Mouse (Mus musculus): ENCODE data around the gene Ptges3l. TPM values are rescaled to one million over a fixed set of nuclear protein-coding genes. Genes with fewer than 3 reads are reported as not detected.

Ptges3l gene
- polyA plus RNA-seq, 1 experiment, result not detected

DNA sequence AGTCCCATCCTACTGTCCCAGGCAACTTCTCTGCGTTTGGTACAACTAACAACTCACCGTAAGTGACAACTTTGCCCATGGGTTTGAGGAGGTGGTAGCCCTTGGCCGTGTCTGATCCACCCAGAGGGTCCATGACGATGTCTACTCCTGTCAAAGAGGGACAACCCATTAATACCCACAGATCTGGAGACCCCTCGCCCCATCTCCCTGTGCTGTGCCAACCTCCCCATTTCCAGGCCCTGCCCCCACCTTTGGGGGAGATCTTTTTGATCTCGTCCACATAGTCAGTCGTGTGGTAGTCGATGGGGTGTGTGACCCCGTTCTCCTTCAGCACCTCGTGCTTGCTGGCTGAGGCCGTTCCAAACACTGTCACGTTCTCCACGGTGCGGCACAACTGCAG lies 37.0 kb upstream of the Ptges3l start:
- Histone ChIP-seq H3K27ac (ENCODE audit: control insufficient read depth, insufficient read depth, low read depth, low read length, poor library complexity) (no peak overlapping the region), H3K4me3 (replicated peaks; ENCODE audit: control insufficient read depth, low read depth, low read length) (no peak overlapping the region), H3K4me1 (ENCODE audit: control insufficient read depth, insufficient read depth, low read length) (peaks cover 4% of the 10 kb centered on the region)
- WGBS, result 86% methylated on average over 14 of the region's 14 CpGs
- TF ChIP-seq POLR2A (IDR thresholded peaks at IDR 0.05; ENCODE audit: borderline replicate concordance, control insufficient read depth, low read depth, low read length) (0 out of 2 replicates have a peak, but pooled peaks have one; percentile 3), CTCF (IDR thresholded peaks at IDR 0.05; ENCODE audit: control insufficient read depth, insufficient read depth, low read length) (no peak)

DNA sequence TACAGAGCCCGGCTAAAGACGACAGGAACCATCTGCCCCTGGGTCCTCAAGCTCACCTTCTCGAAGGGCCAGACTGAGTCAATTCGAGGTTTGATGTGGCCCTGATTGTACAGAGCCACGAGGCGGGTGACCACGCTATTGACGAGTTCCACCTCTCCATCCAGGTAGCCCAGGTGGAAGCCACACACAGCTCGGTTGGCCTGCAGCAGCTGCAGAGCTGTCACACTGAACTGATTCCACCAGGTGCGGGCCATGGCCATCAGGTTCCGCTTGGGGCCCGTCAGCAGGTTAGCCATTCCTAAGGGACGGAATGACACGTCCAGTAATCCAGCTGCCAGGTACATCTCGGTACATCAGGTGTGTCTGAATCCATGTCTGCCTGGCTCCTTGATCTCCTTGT lies 35.2 kb upstream of the Ptges3l start:
- Histone ChIP-seq H3K27ac (ENCODE audit: control insufficient read depth, insufficient read depth, low read depth, low read length, poor library complexity) (no peak overlapping the region), H3K4me1 (ENCODE audit: control insufficient read depth, insufficient read depth, low read length) (peaks cover 1% of the 10 kb centered on the region; the same call in 1 of the 2 replicates), H3K4me3 (replicated peaks; ENCODE audit: control insufficient read depth, low read depth, low read length) (no peak overlapping the region)
- no peak for TF ChIP-seq POLR2A (IDR thresholded peaks at IDR 0.05; ENCODE audit: borderline replicate concordance, control insufficient read depth, low read depth, low read length)
- no peak for TF ChIP-seq CTCF (IDR thresholded peaks at IDR 0.05; ENCODE audit: control insufficient read depth, insufficient read depth, low read length)
- 87% methylated on average over 15 of the region's 15 CpGs for WGBS

DNA sequence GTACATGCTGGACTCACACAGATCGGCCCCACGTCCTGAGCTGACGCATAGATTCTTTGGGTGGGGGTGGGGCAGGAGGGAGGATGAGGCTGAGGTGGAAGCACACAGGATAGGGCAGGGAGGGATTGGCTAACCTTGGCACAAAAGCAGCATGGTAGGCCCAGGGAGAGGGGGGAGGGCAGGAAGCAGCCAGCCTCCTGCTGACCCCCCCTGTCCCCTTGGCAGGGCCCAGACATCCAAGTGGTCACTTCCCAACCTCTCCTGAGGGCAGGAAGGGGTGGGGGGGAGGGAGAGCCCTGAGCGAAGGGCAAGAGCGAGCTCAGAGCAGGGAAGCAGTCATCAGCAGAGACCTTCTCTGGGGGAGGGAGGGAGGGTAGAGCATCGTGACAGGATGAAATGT lies 34.6 kb upstream of the Ptges3l start:
- Histone ChIP-seq H3K27ac (ENCODE audit: control insufficient read depth, insufficient read depth, low read depth, low read length, poor library complexity) (no peak overlapping the region), H3K4me3 (replicated peaks; ENCODE audit: control insufficient read depth, low read depth, low read length) (no peak overlapping the region), H3K4me1 (ENCODE audit: control insufficient read depth, insufficient read depth, low read length) (peaks cover 1% of the 10 kb centered on the region; the same call in 1 of the 2 replicates)
- no peak for TF ChIP-seq POLR2A (IDR thresholded peaks at IDR 0.05; ENCODE audit: borderline replicate concordance, control insufficient read depth, low read depth, low read length)
- TF ChIP-seq CTCF (IDR thresholded peaks at IDR 0.05; ENCODE audit: control insufficient read depth, insufficient read depth, low read length), result no peak
- WGBS, result 75% methylated on average over 6 of the region's 6 CpGs

DNA sequence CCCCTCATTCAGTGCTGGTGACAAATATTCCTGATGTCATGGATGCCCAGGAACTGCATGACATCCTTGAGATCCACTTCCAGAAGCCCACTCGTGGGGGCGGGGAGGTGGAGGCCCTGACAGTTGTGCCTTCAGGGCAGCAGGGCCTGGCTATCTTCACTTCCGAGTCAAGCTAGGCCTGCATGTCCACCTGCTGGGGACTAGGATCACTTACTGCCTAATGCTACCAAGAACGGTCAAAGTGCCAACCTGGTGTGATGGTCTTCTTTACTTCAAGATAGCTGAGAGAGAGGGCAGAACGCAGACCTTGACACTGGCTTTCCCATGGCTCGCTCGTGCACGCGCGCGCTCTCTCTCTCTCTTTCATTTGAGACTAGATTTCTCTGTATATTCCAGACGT lies 33.1 kb upstream of the Ptges3l start:
- no peaks in the 10 kb centered on the region for H3K4me1 ChIP-seq (ENCODE audit: control insufficient read depth, insufficient read depth, low read length)
- WGBS, result 92% methylated on average over 12 of the region's 12 CpGs
- H3K4me3 ChIP-seq (replicated peaks; ENCODE audit: control insufficient read depth, low read depth, low read length), result no peak overlapping the region
- H3K27ac ChIP-seq (ENCODE audit: control insufficient read depth, insufficient read depth, low read depth, low read length, poor library complexity), result no peak overlapping the region
- TF ChIP-seq CTCF (IDR thresholded peaks at IDR 0.05; ENCODE audit: control insufficient read depth, insufficient read depth, low read length) (no peak), POLR2A (IDR thresholded peaks at IDR 0.05; ENCODE audit: borderline replicate concordance, control insufficient read depth, low read depth, low read length) (no peak)

DNA sequence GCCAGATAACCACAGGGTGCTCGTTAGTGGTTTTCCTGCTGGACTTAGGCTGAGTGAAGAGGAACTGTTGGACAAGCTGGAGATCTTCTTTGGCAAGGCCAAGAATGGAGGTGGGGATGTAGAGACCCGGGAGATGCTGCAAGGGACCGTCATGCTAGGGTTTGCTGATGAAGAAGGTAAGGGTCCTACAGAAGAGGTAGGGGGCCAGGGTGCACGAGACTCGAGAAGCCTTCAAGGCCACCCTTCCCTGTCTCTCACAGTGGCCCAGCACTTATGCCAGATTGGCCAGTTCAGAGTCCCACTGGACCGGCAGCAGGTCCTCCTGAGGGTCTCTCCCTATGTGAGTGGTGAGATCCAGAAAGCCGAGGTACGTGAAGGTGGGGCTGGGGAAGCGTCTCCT lies 32.5 kb upstream of the Ptges3l start:
- H3K4me3 ChIP-seq (replicated peaks; ENCODE audit: control insufficient read depth, low read depth, low read length), result no peak overlapping the region
- TF ChIP-seq POLR2A (IDR thresholded peaks at IDR 0.05; ENCODE audit: borderline replicate concordance, control insufficient read depth, low read depth, low read length), result no peak
- no peak for TF ChIP-seq CTCF (IDR thresholded peaks at IDR 0.05; ENCODE audit: control insufficient read depth, insufficient read depth, low read length)
- 75% methylated on average over 9 of the region's 9 CpGs for WGBS
- no peak overlapping the region for H3K27ac ChIP-seq (ENCODE audit: control insufficient read depth, insufficient read depth, low read depth, low read length, poor library complexity)
- H3K4me1 ChIP-seq (ENCODE audit: control insufficient read depth, insufficient read depth, low read length), result no peaks in the 10 kb centered on the region

GRCm38 (mm10) chr11:101455627-101456026 lies 30.5 kb upstream of the Ptges3l start:
- Histone ChIP-seq H3K4me1 (ENCODE audit: control insufficient read depth, insufficient read depth, low read length) (no peaks in the 10 kb centered on the region; the same call in 1 of the 2 replicates), H3K27ac (ENCODE audit: control insufficient read depth, insufficient read depth, low read depth, low read length, poor library complexity) (no peak overlapping the region), H3K4me3 (replicated peaks; ENCODE audit: control insufficient read depth, low read depth, low read length) (no peak overlapping the region)
- 89% methylated on average over 7 of the region's 7 CpGs for WGBS
- TF ChIP-seq CTCF (IDR thresholded peaks at IDR 0.05; ENCODE audit: control insufficient read depth, insufficient read depth, low read length) (no peak), POLR2A (IDR thresholded peaks at IDR 0.05; ENCODE audit: borderline replicate concordance, control insufficient read depth, low read depth, low read length) (no peak)

DNA sequence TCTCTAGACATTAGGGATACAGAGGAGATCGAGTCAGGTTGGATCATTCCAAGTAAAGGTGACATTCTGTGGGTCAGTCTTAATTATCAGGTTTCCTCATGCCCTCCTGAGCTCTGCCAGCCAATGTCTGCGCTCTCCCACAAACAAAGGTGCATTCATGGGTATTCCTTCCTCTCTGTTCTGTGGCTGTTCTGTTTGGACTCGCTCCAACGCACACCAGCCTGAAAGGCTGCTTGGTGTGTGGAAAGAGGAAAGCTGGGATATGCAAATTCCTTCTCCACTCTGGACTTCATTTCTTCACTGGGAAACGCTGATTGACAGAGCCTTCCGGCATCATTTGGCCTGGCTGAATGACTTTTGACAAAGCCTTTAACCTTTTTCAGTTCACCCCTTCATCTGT lies 29.6 kb upstream of the Ptges3l start:
- Histone ChIP-seq H3K4me3 (replicated peaks; ENCODE audit: control insufficient read depth, low read depth, low read length) (no peak overlapping the region), H3K4me1 (ENCODE audit: control insufficient read depth, insufficient read depth, low read length) (no peaks in the 10 kb centered on the region; the same call in 1 of the 2 replicates), H3K27ac (ENCODE audit: control insufficient read depth, insufficient read depth, low read depth, low read length, poor library complexity) (no peak overlapping the region)
- TF ChIP-seq CTCF (IDR thresholded peaks at IDR 0.05; ENCODE audit: control insufficient read depth, insufficient read depth, low read length), result no peak
- TF ChIP-seq POLR2A (IDR thresholded peaks at IDR 0.05; ENCODE audit: borderline replicate concordance, control insufficient read depth, low read depth, low read length), result no peak
- 90% methylated on average over 6 of the region's 6 CpGs for WGBS

GRCm38 (mm10) chr11:101452093-101452774 lies 27.1 kb upstream of the Ptges3l start:
- no peak overlapping the region for H3K4me3 ChIP-seq (replicated peaks; ENCODE audit: control insufficient read depth, low read depth, low read length)
- TF ChIP-seq CTCF (IDR thresholded peaks at IDR 0.05; ENCODE audit: control insufficient read depth, insufficient read depth, low read length) (no peak), POLR2A (IDR thresholded peaks at IDR 0.05; ENCODE audit: borderline replicate concordance, control insufficient read depth, low read depth, low read length) (no peak)
- H3K4me1 ChIP-seq (ENCODE audit: control insufficient read depth, insufficient read depth, low read length), result peaks cover 2% of the 10 kb centered on the region; the same call in 1 of the 2 replicates
- no peak overlapping the region for H3K27ac ChIP-seq (ENCODE audit: control insufficient read depth, insufficient read depth, low read depth, low read length, poor library complexity)
- WGBS, result 37% methylated on average over 10 of the region's 10 CpGs

Measured in bone marrow, adult 2 months (tissue).